Mouse (Mus musculus): Measurements from ENCODE around the gene Bmp5. TPM values are rescaled to one million over a fixed set of nuclear protein-coding genes. Genes with fewer than 3 reads are reported as not detected.
"Not testable (repeated sequence)": the region's sequence is repeated elsewhere in the genome, so short reads cannot be mapped to it uniquely, and the experiment has no call there.

Gene Bmp5
- total and polyA plus RNA-seq, 2 experiments from 2014 or later, result 2.2 to 3.0 TPM

GRCm38 (mm10) chr9:75789879-75790428, 14.8 kb downstream of the Bmp5 start:
- H3K27ac ChIP-seq (ENCODE audit: low read depth, low read length), result no peak overlapping the region
- no peaks in the 10 kb centered on the region for H3K9me3 ChIP-seq (ENCODE audit: low read length)
- TF ChIP-seq CTCF (IDR thresholded peaks at IDR 0.05; ENCODE audit: low read depth), result no peak
- no peak overlapping the region for H3K9ac ChIP-seq
- H3K4me1 ChIP-seq (ENCODE audit: insufficient read depth), result no peaks in the 10 kb centered on the region
- ATAC-seq (no peak), DNase-seq (no peak)
- no peak overlapping the region for H3K4me2 ChIP-seq (ENCODE audit: low read depth)
- no peaks in the 10 kb centered on the region for H3K36me3 ChIP-seq (ENCODE audit: insufficient read depth)
- 59% methylated on average over 7 of the region's 7 CpGs for WGBS
- H3K27me3 ChIP-seq (ENCODE audit: insufficient read depth, low read length), result no peaks in the 10 kb centered on the region
- no peak overlapping the region for H3K4me3 ChIP-seq (ENCODE audit: low read depth, low read length)

- ATAC-seq, result no peak
- no peak overlapping the region for H3K4me3 ChIP-seq (ENCODE audit: low read depth, low read length)
- no peak overlapping the region for H3K9ac ChIP-seq
- H3K9me3 ChIP-seq (ENCODE audit: low read length), result no peaks in the 10 kb centered on the region
- DNase-seq, result no peak
- H3K4me2 ChIP-seq (ENCODE audit: low read depth), result no peak overlapping the region
- no peaks in the 10 kb centered on the region for H3K4me1 ChIP-seq (ENCODE audit: insufficient read depth)
- no peaks in the 10 kb centered on the region for H3K27me3 ChIP-seq (ENCODE audit: insufficient read depth, low read length)
- no peak for TF ChIP-seq CTCF (IDR thresholded peaks at IDR 0.05; ENCODE audit: low read depth)
- 69% methylated on average over 6 of the region's 6 CpGs for WGBS
- H3K27ac ChIP-seq (ENCODE audit: low read depth, low read length), result no peak overlapping the region
- H3K36me3 ChIP-seq (ENCODE audit: insufficient read depth), result no peaks in the 10 kb centered on the region
These were observed 29.8 kb downstream of the Bmp5 start for GRCm38 (mm10) chr9:75804940-75805339.

DNA sequence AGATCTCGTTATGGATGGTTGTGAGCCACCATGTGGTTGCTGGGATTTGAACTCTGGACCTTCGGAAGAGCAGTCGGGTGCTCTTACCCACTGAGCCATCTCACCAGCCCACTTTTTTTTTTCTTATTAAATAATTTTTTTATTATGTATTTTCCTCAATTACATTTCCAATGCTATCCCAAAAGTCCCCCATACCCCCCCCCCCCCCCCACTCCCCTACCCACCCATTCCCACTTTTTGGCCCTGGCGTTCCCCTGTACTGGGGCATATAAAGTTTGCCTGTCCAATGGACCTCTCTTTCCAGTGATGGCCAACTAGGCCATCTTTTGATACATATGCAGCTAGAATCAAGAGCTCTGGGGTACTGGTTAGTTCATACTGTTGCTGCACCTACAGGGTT, 33.0 kb downstream of the Bmp5 start:
- H3K4me1 ChIP-seq (ENCODE audit: insufficient read depth); H3K36me3 ChIP-seq (ENCODE audit: insufficient read depth); H3K4me3 ChIP-seq (ENCODE audit: low read depth, low read length); H3K27ac ChIP-seq (ENCODE audit: low read depth, low read length); H3K9me3 ChIP-seq (ENCODE audit: low read length); DNase-seq; ATAC-seq; H3K9ac ChIP-seq; H3K27me3 ChIP-seq (ENCODE audit: insufficient read depth, low read length); H3K4me2 ChIP-seq (ENCODE audit: low read depth): not testable (repeated sequence)
- WGBS, result 83% methylated on average over 3 of the region's 4 CpGs

- no peak overlapping the region for H3K4me3 ChIP-seq (ENCODE audit: low read depth, low read length)
- no peak overlapping the region for H3K4me2 ChIP-seq (ENCODE audit: low read depth)
- WGBS, result 56% methylated on average over 7 of the region's 7 CpGs
- no peaks in the 10 kb centered on the region for H3K27me3 ChIP-seq (ENCODE audit: insufficient read depth, low read length)
- H3K36me3 ChIP-seq (ENCODE audit: insufficient read depth), result no peaks in the 10 kb centered on the region
- ATAC-seq (no peak), DNase-seq (no peak)
- H3K27ac ChIP-seq (ENCODE audit: low read depth, low read length), result no peak overlapping the region
- H3K4me1 ChIP-seq (ENCODE audit: insufficient read depth), result no peaks in the 10 kb centered on the region
- no peak for TF ChIP-seq CTCF (IDR thresholded peaks at IDR 0.05; ENCODE audit: low read depth)
- no peaks in the 10 kb centered on the region for H3K9me3 ChIP-seq (ENCODE audit: low read length)
- H3K9ac ChIP-seq, result no peak overlapping the region
These were observed 33.5 kb downstream of the Bmp5 start for GRCm38 (mm10) chr9:75808659-75809058.

- TF ChIP-seq CTCF (IDR thresholded peaks at IDR 0.05; ENCODE audit: low read depth), result no peak
- Histone ChIP-seq H3K4me2 (ENCODE audit: low read depth) (no peak overlapping the region), H3K9me3 (ENCODE audit: low read length) (no peaks in the 10 kb centered on the region), H3K4me3 (ENCODE audit: low read depth, low read length) (no peak overlapping the region), H3K9ac (no peak overlapping the region), H3K36me3 (ENCODE audit: insufficient read depth) (no peaks in the 10 kb centered on the region), H3K4me1 (ENCODE audit: insufficient read depth) (no peaks in the 10 kb centered on the region), H3K27me3 (ENCODE audit: insufficient read depth, low read length) (no peaks in the 10 kb centered on the region), H3K27ac (ENCODE audit: low read depth, low read length) (no peak overlapping the region)
- 100% methylated on average over 1 of the region's 1 CpGs for WGBS
- ATAC-seq (no peak), DNase-seq (no peak)
These were observed 40.0 kb downstream of the Bmp5 start for GRCm38 (mm10) chr9:75815161-75815560.

- 78% methylated on average over 5 of the region's 5 CpGs for WGBS
- DNase-seq (no peak), ATAC-seq (no peak)
- H3K9ac ChIP-seq, result no peak overlapping the region
- H3K27ac ChIP-seq (ENCODE audit: low read depth, low read length), result no peak overlapping the region
- H3K9me3 ChIP-seq (ENCODE audit: low read length), result no peaks in the 10 kb centered on the region
- no peaks in the 10 kb centered on the region for H3K4me1 ChIP-seq (ENCODE audit: insufficient read depth)
- no peak for TF ChIP-seq CTCF (IDR thresholded peaks at IDR 0.05; ENCODE audit: low read depth)
- no peak overlapping the region for H3K4me2 ChIP-seq (ENCODE audit: low read depth)
- no peaks in the 10 kb centered on the region for H3K27me3 ChIP-seq (ENCODE audit: insufficient read depth, low read length)
- no peaks in the 10 kb centered on the region for H3K36me3 ChIP-seq (ENCODE audit: insufficient read depth)
- no peak overlapping the region for H3K4me3 ChIP-seq (ENCODE audit: low read depth, low read length)
These were observed 43.2 kb downstream of the Bmp5 start for GRCm38 (mm10) chr9:75818400-75818799.

- Histone ChIP-seq H3K27me3 (ENCODE audit: insufficient read depth, low read length) (no peaks in the 10 kb centered on the region), H3K4me2 (ENCODE audit: low read depth) (no peak overlapping the region), H3K27ac (ENCODE audit: low read depth, low read length) (no peak overlapping the region), H3K9me3 (ENCODE audit: low read length) (no peaks in the 10 kb centered on the region), H3K4me3 (ENCODE audit: low read depth, low read length) (no peak overlapping the region), H3K4me1 (ENCODE audit: insufficient read depth) (no peaks in the 10 kb centered on the region), H3K36me3 (ENCODE audit: insufficient read depth) (no peaks in the 10 kb centered on the region), H3K9ac (no peak overlapping the region)
- TF ChIP-seq CTCF (IDR thresholded peaks at IDR 0.05; ENCODE audit: low read depth), result no peak
- ATAC-seq (no peak), DNase-seq (no peak)
- WGBS, result 67% methylated on average over 9 of the region's 9 CpGs
These were observed 57.3 kb downstream of the Bmp5 start for GRCm38 (mm10) chr9:75832468-75832867.

All from forebrain, postnatal 0 days (tissue).